ENCODE assay signal across 15 mouse cellular contexts in the genomic region with DNA sequence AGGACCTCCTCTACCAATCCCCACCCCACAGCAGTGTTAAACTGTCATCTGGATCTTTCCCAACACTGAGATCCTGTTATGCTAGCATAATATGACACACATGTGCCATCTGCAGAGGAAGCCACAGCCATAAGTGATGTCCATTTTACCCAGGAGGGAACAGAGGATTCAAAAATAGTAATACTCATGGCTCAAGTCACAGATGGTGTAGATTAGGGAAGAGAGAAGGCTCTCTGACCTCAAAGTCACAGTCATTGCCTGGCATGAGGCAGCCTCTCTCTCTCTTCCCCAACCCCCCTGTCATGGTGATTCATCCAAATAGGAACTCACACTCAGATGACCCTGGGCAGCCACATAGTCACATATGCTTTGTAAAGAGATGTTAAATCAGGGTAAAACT. TPM values are rescaled to one million over a fixed set of nuclear protein-coding genes. Genes with fewer than 3 reads are reported as not detected.
DNase-seq lines count a peak whose midpoint lies in the region; ATAC-seq and TF ChIP-seq lines count a peak whose summit lies in the region.
"Had no signal": no experiment of that assay in that cellular context is flagged by ENCODE, and none has a peak within 500 bp of the region (broad histone marks: within the 10 kb centered on the region; RNA-seq: fewer than 3 reads in every experiment).

No protein-coding gene starts in this region.

- H3K4me1 ChIP-seq in stomach, embryonic 16.5 days (ENCODE audit: control insufficient read depth, insufficient read depth, low read length): peaks cover 12% of the 10 kb centered on the region
- peaks cover 3% of the 10 kb centered on the region; the same call in 1 of the 2 replicates for H3K4me1 ChIP-seq in stomach, postnatal 0 days (replicated peaks; ENCODE audit: control insufficient read depth, insufficient read depth)
- peaks cover 20% of the 10 kb centered on the region for H3K4me1 ChIP-seq in embryonic fibroblast, embryonic 13.5 days (ENCODE audit: control insufficient read depth, insufficient read depth, low read length)
- H3K4me1 ChIP-seq in hindbrain, embryonic 11.5 days (replicated peaks; ENCODE audit: control insufficient read depth, insufficient read depth, low read length): no peaks in the 10 kb centered on the region
- H3K4me1 ChIP-seq: limb, embryonic 13.5 days; neural tube, embryonic 12.5 days had no signal

- ATAC-seq in stomach, embryonic 16.5 days (ENCODE audit: insufficient read depth, low FRiP score): no peak
- no peak; the same call in 1 of the 2 replicates for ATAC-seq in stomach, postnatal 0 days (ENCODE audit: low FRiP score, low TSS enrichment)
- no peak for ATAC-seq in hindbrain, embryonic 11.5 days (ENCODE audit: low FRiP score)
- ATAC-seq: intestine, postnatal 0 days had no signal

- no peak overlapping the region for H3K4me3 ChIP-seq in stomach, embryonic 16.5 days (replicated peaks; ENCODE audit: low read length)
- no peak overlapping the region for H3K4me3 ChIP-seq in stomach, postnatal 0 days (ENCODE audit: low read depth, low read length)
- H3K4me3 ChIP-seq in embryonic fibroblast, embryonic 13.5 days (ENCODE audit: insufficient read depth, low read length): no peak overlapping the region
- no peak overlapping the region for H3K4me3 ChIP-seq in hindbrain, embryonic 11.5 days (ENCODE audit: low read depth, low read length)
- H3K4me3 ChIP-seq: embryonic facial prominence, embryonic 13.5 days; limb, embryonic 13.5 days; neural tube, embryonic 12.5 days had no signal

- H3K4me2 ChIP-seq in stomach, embryonic 16.5 days (ENCODE audit: low read depth, low read length): no peak overlapping the region
- no peak overlapping the region for H3K4me2 ChIP-seq in stomach, postnatal 0 days (replicated peaks; ENCODE audit: low read depth)
- H3K4me2 ChIP-seq in hindbrain, embryonic 11.5 days (replicated peaks; ENCODE audit: low read depth, low read length): no peak overlapping the region
- H3K4me2 ChIP-seq: limb, embryonic 13.5 days; neural tube, embryonic 12.5 days had no signal

- H3K9me3 ChIP-seq in stomach, embryonic 16.5 days (replicated peaks; ENCODE audit: control insufficient read depth, low read length): no peaks in the 10 kb centered on the region
- H3K9me3 ChIP-seq in stomach, postnatal 0 days (ENCODE audit: control insufficient read depth, low read length): no peaks in the 10 kb centered on the region
- H3K9me3 ChIP-seq in hindbrain, embryonic 11.5 days (ENCODE audit: control insufficient read depth, low read length): no peaks in the 10 kb centered on the region
- H3K9me3 ChIP-seq: embryonic facial prominence, embryonic 13.5 days; limb, embryonic 13.5 days; megakaryocyte, embryonic 14.5 days; neural tube, embryonic 12.5 days had no signal

- TF ChIP-seq EP300 in stomach, postnatal 0 days (optimal IDR thresholded peaks at IDR 0.05): no peak

- DNase-seq in adrenal gland, adult (ENCODE audit: inconsistent age in 2 of 2, low spot score in 1 of 2): peak; percentile 75 to 89
- no peak for DNase-seq in adrenal gland, postnatal 4 days (ENCODE audit: low spot score in 2 of 2)
- no peak for DNase-seq in stomach, postnatal 0 days (ENCODE audit: low spot score)
- no peak for DNase-seq in layer of hippocampus, postnatal 14 days (ENCODE audit: low spot score in 2 of 2)
- DNase-seq in hindbrain, embryonic 11.5 days (ENCODE audit: low spot score): no peak
- no peak for DNase-seq in layer of hippocampus, adult 18-20 months (ENCODE audit: low spot score in 2 of 2)
- DNase-seq: B cell, adult 2 months; cerebellum, adult 11-12 months had no signal

- TF ChIP-seq POLR2A in embryonic fibroblast, embryonic 13.5 days (IDR thresholded peaks at IDR 0.05; ENCODE audit: low read depth, low read length): no peak

- no peak overlapping the region for H3K9ac ChIP-seq in stomach, embryonic 16.5 days (ENCODE audit: low read length)
- no peak overlapping the region for H3K9ac ChIP-seq in stomach, postnatal 0 days (ENCODE audit: low read length)
- H3K9ac ChIP-seq in hindbrain, embryonic 11.5 days (ENCODE audit: low read depth, low read length): no peak overlapping the region
- H3K9ac ChIP-seq: embryonic facial prominence, embryonic 13.5 days; limb, embryonic 13.5 days; neural tube, embryonic 12.5 days had no signal

- no peak for TF ChIP-seq CTCF in stomach, postnatal 0 days (IDR thresholded peaks at IDR 0.05; ENCODE audit: low read depth)
- no peak for TF ChIP-seq CTCF in embryonic fibroblast, embryonic 13.5 days (IDR thresholded peaks at IDR 0.05; ENCODE audit: borderline replicate concordance, insufficient read depth, low read length)

- H3K27me3 ChIP-seq in stomach, embryonic 16.5 days (ENCODE audit: control insufficient read depth, insufficient read depth, low read length): no peaks in the 10 kb centered on the region
- H3K27me3 ChIP-seq in stomach, postnatal 0 days (ENCODE audit: control insufficient read depth, insufficient read depth, low read length): no peaks in the 10 kb centered on the region
- H3K27me3 ChIP-seq in hindbrain, embryonic 11.5 days (ENCODE audit: control insufficient read depth, insufficient read depth, low read length): no peaks in the 10 kb centered on the region
- H3K27me3 ChIP-seq: embryonic facial prominence, embryonic 13.5 days; limb, embryonic 13.5 days; neural tube, embryonic 12.5 days had no signal

- no peaks in the 10 kb centered on the region for H3K36me3 ChIP-seq in stomach, embryonic 16.5 days (ENCODE audit: control insufficient read depth, insufficient read depth, low read length)
- H3K36me3 ChIP-seq in stomach, postnatal 0 days (ENCODE audit: control insufficient read depth, insufficient read depth, low read length): no peaks in the 10 kb centered on the region
- H3K36me3 ChIP-seq in hindbrain, embryonic 11.5 days (ENCODE audit: control insufficient read depth, insufficient read depth, low read length): no peaks in the 10 kb centered on the region
- H3K36me3 ChIP-seq: embryonic facial prominence, embryonic 13.5 days; limb, embryonic 13.5 days; neural tube, embryonic 12.5 days had no signal

- H3K27ac ChIP-seq in stomach, embryonic 16.5 days (ENCODE audit: low read length): peak overlapping the region; percentile 72; the same call in 1 of the 2 replicates
- no peak overlapping the region; the same call in 1 of the 2 replicates for H3K27ac ChIP-seq in stomach, postnatal 0 days (replicated peaks)
- peak overlapping the region; percentile 81 for H3K27ac ChIP-seq in embryonic fibroblast, embryonic 13.5 days (ENCODE audit: insufficient read depth, low read length)
- H3K27ac ChIP-seq in hindbrain, embryonic 11.5 days (ENCODE audit: low read depth, low read length): no peak overlapping the region
- H3K27ac ChIP-seq: limb, embryonic 13.5 days; neural tube, embryonic 12.5 days had no signal

RNA-seq across cellular contexts. Expression of a gene that starts 2.9 kb away (rescaled TPM):
- 1 to 10 TPM; 4.6 to 5.3 TPM for total RNA-seq in adrenal gland, postnatal 4 days (2021)
- polyA plus RNA-seq in stomach, embryonic 16.5 days (2015; fragmentation: Nextera tagmentation; extraction: Ambion mirVana): 12.5 and 16.8 TPM in 2 replicates
- 13.5 and 14.4 TPM in 2 replicates for polyA plus RNA-seq in stomach, postnatal 0 days (2015; fragmentation: Nextera tagmentation; extraction: Ambion mirVana)
- 19.0 and 19.9 TPM in 2 replicates for polyA plus RNA-seq in embryonic fibroblast, embryonic 13.5 days (2011; ENCODE audit: insufficient read length, low read depth, missing spikeins)
- total RNA-seq in layer of hippocampus, postnatal 14 days (2021): 1 to 10 TPM; 3.8 to 4.1 TPM
- 0.91 and 1.6 TPM in 2 replicates for polyA plus RNA-seq in hindbrain, embryonic 11.5 days (2014; fragmentation: Nextera tagmentation; extraction: Ambion mirVana)
- total RNA-seq in layer of hippocampus, adult 18-20 months (2021): under 1 TPM; 0.76 to 0.77 TPM

RNA-seq across cellular contexts. Expression of a gene that starts 52.5 kb away (rescaled TPM):
- under 1 TPM; 0.51 to 0.73 TPM for total RNA-seq in adrenal gland, postnatal 4 days (2021)
- 9.7 and 13.2 TPM in 2 replicates for polyA plus RNA-seq in stomach, embryonic 16.5 days (2015; fragmentation: Nextera tagmentation; extraction: Ambion mirVana)
- polyA plus RNA-seq in stomach, postnatal 0 days (2015; fragmentation: Nextera tagmentation; extraction: Ambion mirVana): 15.4 and 17.6 TPM in 2 replicates
- polyA plus RNA-seq in embryonic fibroblast, embryonic 13.5 days (2011; ENCODE audit: insufficient read length, low read depth, missing spikeins): not detected in 2 replicates
- under 1 TPM; 0.26 to 0.30 TPM for total RNA-seq in layer of hippocampus, postnatal 14 days (2021)
- 0.15 and 0.38 TPM in 2 replicates for polyA plus RNA-seq in hindbrain, embryonic 11.5 days (2014; fragmentation: Nextera tagmentation; extraction: Ambion mirVana)
- under 1 TPM; 0.12 to 0.15 TPM for total RNA-seq in layer of hippocampus, adult 18-20 months (2021)
- polyA plus RNA-seq: embryonic facial prominence, embryonic 13.5 days; limb, embryonic 13.5 days; neural tube, embryonic 12.5 days had no signal

RNA-seq across cellular contexts. Expression of a gene that starts 53.2 kb away (rescaled TPM):
- total RNA-seq in adrenal gland, postnatal 4 days (2021): 10 to 100 TPM; 15.3 to 32.2 TPM
- polyA plus RNA-seq in stomach, embryonic 16.5 days (2015; fragmentation: Nextera tagmentation; extraction: Ambion mirVana): 134 and 192 TPM in 2 replicates
- 596 and 695 TPM in 2 replicates for polyA plus RNA-seq in stomach, postnatal 0 days (2015; fragmentation: Nextera tagmentation; extraction: Ambion mirVana)
- polyA plus RNA-seq in embryonic fibroblast, embryonic 13.5 days (2011; ENCODE audit: insufficient read length, low read depth, missing spikeins): not detected in 2 replicates
- total RNA-seq in layer of hippocampus, postnatal 14 days (2021): not detected
- polyA plus RNA-seq in hindbrain, embryonic 11.5 days (2014; fragmentation: Nextera tagmentation; extraction: Ambion mirVana): 0.26 and 0.38 TPM in 2 replicates
- under 1 TPM in 1 of 2 experiments, not detected in 1; 0.17 TPM for total RNA-seq in layer of hippocampus, adult 18-20 months (2021)
- polyA plus RNA-seq: embryonic facial prominence, embryonic 13.5 days had no signal

Comparison
In these comparisons a context has a peak if more than half of its experiments do, and no peak if none do; other contexts are left out.
1. DNase-seq: peak in adrenal gland, adult (2 of 2); none in adrenal gland, postnatal 4 days (0 of 2), stomach, postnatal 0 days (single experiment), layer of hippocampus, postnatal 14 days (0 of 2), hindbrain, embryonic 11.5 days (single experiment) and layer of hippocampus, adult 18-20 months (0 of 2).
2. H3K27ac ChIP-seq: peak in stomach, embryonic 16.5 days (single experiment) and embryonic fibroblast, embryonic 13.5 days (single experiment); none in stomach, postnatal 0 days (single experiment) and hindbrain, embryonic 11.5 days (single experiment).
3. RNA of a gene that starts 53.2 kb away (polyA plus RNA-seq): 596 to 695 TPM in stomach, postnatal 0 days and 134 to 192 TPM in stomach, embryonic 16.5 days; 0.26 to 0.38 TPM in hindbrain, embryonic 11.5 days and not detected in embryonic fibroblast, embryonic 13.5 days; every median in the first group is over 10 times any median in the second.